Mouse (Mus musculus) CH12.LX (cell line): ENCODE measurements at regions not wholly inside any gene's neighbourhood (a gene's known extent, or its start where the extent isn't known, plus 50 kb on each side); places are given as distances from the start of the nearest gene placed in this dataset.

Experiments
- CTCF ChIP-seq, 2 experiments: IDR thresholded peaks in 1 of 2; conservative IDR thresholded peaks in 1 of 2; 2 replicates each; pipeline ENCODE4 v1.5.1; 2011 to 2012; ENCODE audit warnings: low read depth in 2 of 2, low read length in 2 of 2, improper control_type of control experiment in 1 of 2, inconsistent platforms in 1 of 2, mild to moderate bottlenecking in 1 of 2, moderate library complexity in 1 of 2
- E2F4 ChIP-seq: IDR thresholded peaks from 2 replicates; pipeline ENCODE4 v1.6.1; 2011; ENCODE audit warnings: low read depth, low read length, improper control_type of control experiment; ENCODE audit not compliant: insufficient replicate concordance
- HCFC1 ChIP-seq: IDR thresholded peaks from 2 replicates; pipeline ENCODE4 v1.6.1; 2012; ENCODE audit warnings: low read depth, mild to moderate bottlenecking, inconsistent platforms, low read length, improper control_type of control experiment
- MAFK ChIP-seq: IDR thresholded peaks from 2 replicates; pipeline ENCODE4 v1.6.1; 2011; ENCODE audit warnings: low read length, improper control_type of control experiment; ENCODE audit not compliant: insufficient replicate concordance
- MAZ ChIP-seq: IDR thresholded peaks from 2 replicates; pipeline ENCODE4 v1.6.1; 2012; ENCODE audit warnings: low read depth, mild to moderate bottlenecking, inconsistent platforms, low read length, improper control_type of control experiment, moderate library complexity
- MYC ChIP-seq: IDR thresholded peaks from 2 replicates; pipeline ENCODE4 v1.6.1; 2011; ENCODE audit warnings: low read depth, mild to moderate bottlenecking, improper control_type of control experiment, low read length
- NRF1 ChIP-seq: IDR thresholded peaks from 2 replicates; pipeline ENCODE4 v1.6.1; 2014; ENCODE audit warnings: low read depth, mild to moderate bottlenecking, inconsistent platforms, low read length, improper control_type of control experiment, moderate library complexity
- POLR2A ChIP-seq: IDR thresholded peaks from 2 replicates; pipeline ENCODE4 v1.6.1; 2011; ENCODE audit warnings: low read depth, mild to moderate bottlenecking, improper control_type of control experiment, low read length
- POLR2AphosphoS2 ChIP-seq: IDR thresholded peaks from 2 replicates; pipeline ENCODE4 v1.6.1; 2011; ENCODE audit warnings: low read depth, low read length, improper control_type of control experiment
- UBTF ChIP-seq: IDR thresholded peaks from 2 replicates; pipeline ENCODE4 v1.6.1; 2012; ENCODE audit warnings: low read depth, mild to moderate bottlenecking, inconsistent platforms, low read length, improper control_type of control experiment, moderate library complexity
- USF1 ChIP-seq: IDR thresholded peaks from 2 replicates; pipeline ENCODE4 v1.6.1; 2014; ENCODE audit warnings: low read depth, mild to moderate bottlenecking, inconsistent platforms, low read length, improper control_type of control experiment

DNA sequence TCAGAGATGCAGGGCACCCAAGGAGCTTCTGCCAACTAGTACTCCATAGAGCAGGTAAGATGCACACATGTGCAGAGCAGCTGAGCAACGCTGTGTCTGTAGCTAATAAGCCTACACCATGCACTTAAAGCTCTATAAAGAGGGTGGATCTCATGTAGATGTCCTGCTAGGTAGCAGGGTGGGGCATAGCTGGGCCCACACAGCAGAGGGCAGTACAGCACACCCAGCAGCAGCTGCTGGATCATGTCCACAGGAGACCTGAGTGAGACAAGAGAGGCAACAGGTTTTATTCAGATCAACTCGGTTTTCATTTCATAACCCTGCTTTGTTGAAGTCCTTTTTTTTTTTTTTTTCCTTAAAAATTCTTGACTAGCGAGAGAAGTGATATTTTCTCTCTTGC is 151.5 kb upstream of the Gm10181 start:
- TF ChIP-seq CTCF (conservative IDR thresholded peaks at IDR 0.05 in 1 of 2, IDR thresholded peaks at IDR 0.05 in 1 of 2; ENCODE audit: low read depth in 2 of 2, low read length in 2 of 2), result peak; percentile 24 to 75; a peak in 2 of 4 replicates
- no peak for TF ChIP-seq USF1
- TF ChIP-seq MAFK, result no peak
- TF ChIP-seq POLR2AphosphoS2, result no peak
- no peak for TF ChIP-seq POLR2A
- no peak for TF ChIP-seq E2F4
- TF ChIP-seq MAZ, result no peak
- no peak for TF ChIP-seq MYC
- no peak for TF ChIP-seq HCFC1
- TF ChIP-seq NRF1, result no peak
- TF ChIP-seq UBTF, result no peak
